Mouse (Mus musculus) MEL (cell line): ENCODE measurements around the gene S100a5. TPM values are rescaled to one million over a fixed set of nuclear protein-coding genes. Genes with fewer than 3 reads are reported as not detected.
A peak's percentile ranks its signal among the peaks of the same experiment; 100 is the strongest.

ENCODE experiments used
- DNase-seq: peaks from one replicate; pipeline ENCODE4 v3.0.0; 2011; ENCODE audit warnings: low read depth, low spot score
- H3K27ac ChIP-seq: 2 replicates; pipeline ENCODE4 v1.5.1; 2012; ENCODE audit warnings: low read depth, mild to moderate bottlenecking, control low read depth, low read length, moderate library complexity; ENCODE audit not compliant: control insufficient read depth
- H3K27me3 ChIP-seq, 2 experiments: fragments of 150-350 bp in 1 of 2; sonication (generic) in 1 of 2; 2 replicates each; pipeline ENCODE4 v1.6.1; 2012; ENCODE audit warnings: low read length in 2 of 2, mild to moderate bottlenecking in 2 of 2, improper control_type of control experiment in 1 of 2, moderate library complexity in 1 of 2; ENCODE audit not compliant: insufficient read depth in 2 of 2, control insufficient read depth in 1 of 2
- H3K36me3 ChIP-seq, 2 experiments: 2 replicates each; pipeline ENCODE4 v1.6.1; 2012 to 2014; ENCODE audit warnings: low read length in 2 of 2, improper control_type of control experiment in 1 of 2, inconsistent platforms in 1 of 2, mild to moderate bottlenecking in 1 of 2; ENCODE audit not compliant: insufficient read depth in 2 of 2, control insufficient read depth in 1 of 2
- H3K4me1 ChIP-seq, 2 experiments: fragments of 150-350 bp in 1 of 2; sonication (generic) in 1 of 2; 2 replicates each; pipeline ENCODE4 v1.6.1; 2012; ENCODE audit warnings: low read length in 2 of 2, improper control_type of control experiment in 1 of 2, mild to moderate bottlenecking in 1 of 2; ENCODE audit not compliant: insufficient read depth in 2 of 2, control insufficient read depth in 1 of 2
- H3K4me3 ChIP-seq, 2 experiments: fragments of 150-350 bp in 1 of 2; sonication (generic) in 1 of 2; 2 replicates each; pipeline ENCODE4 v1.5.1; 2012; ENCODE audit warnings: low read depth in 2 of 2, low read length in 2 of 2, mild to moderate bottlenecking in 2 of 2, moderate library complexity in 2 of 2, control low read depth in 1 of 2, improper control_type of control experiment in 1 of 2; ENCODE audit not compliant: control insufficient read depth in 1 of 2, insufficient read depth in 1 of 2
- H3K79me2 ChIP-seq: 2 replicates; pipeline ENCODE4 v1.6.1; 2012; ENCODE audit warnings: mild to moderate bottlenecking, low read length, moderate library complexity; ENCODE audit not compliant: control insufficient read depth, poor library complexity, insufficient read depth
- H3K9ac ChIP-seq: 2 replicates; pipeline ENCODE4 v1.6.1; 2012; ENCODE audit warnings: low read depth, mild to moderate bottlenecking, control low read depth, low read length, moderate library complexity; ENCODE audit not compliant: control insufficient read depth, poor library complexity, severe bottlenecking
- H3K9me3 ChIP-seq: fragments of 150-350 bp; sonication (generic); replicated peaks from 2 replicates; pipeline ENCODE4 v1.6.1; 2012; ENCODE audit warnings: mild to moderate bottlenecking, low read length, improper control_type of control experiment, moderate library complexity; ENCODE audit not compliant: insufficient read depth
- CHD1 ChIP-seq: IDR thresholded peaks from 2 replicates; pipeline ENCODE4 v1.6.1; 2012; ENCODE audit warnings: low read depth, mild to moderate bottlenecking, inconsistent platforms, low read length, improper control_type of control experiment
- CHD2 ChIP-seq: IDR thresholded peaks from 2 replicates; pipeline ENCODE4 v1.6.1; 2011; ENCODE audit warnings: low read length, improper control_type of control experiment
- CTCF ChIP-seq, 3 experiments: IDR thresholded peaks in 2 of 3; conservative IDR thresholded peaks in 1 of 3; 2 replicates each; pipeline ENCODE4 v1.5.1; 2011 to 2012; ENCODE audit warnings: low read length in 3 of 3, low read depth in 2 of 3, mild to moderate bottlenecking in 2 of 3, improper control_type of control experiment in 1 of 3, inconsistent platforms in 1 of 3, mixed read lengths in 1 of 3, moderate library complexity in 1 of 3; ENCODE audit not compliant: control insufficient read depth in 1 of 3, insufficient read depth in 1 of 3, poor library complexity in 1 of 3, severe bottlenecking in 1 of 3
- E2F4 ChIP-seq: IDR thresholded peaks from 2 replicates; pipeline ENCODE4 v1.6.1; 2011; ENCODE audit warnings: low read depth, low read length, improper control_type of control experiment, borderline replicate concordance
- ELF1 ChIP-seq: IDR thresholded peaks from 2 replicates; pipeline ENCODE4 v1.6.1; 2014; ENCODE audit warnings: low read depth, mild to moderate bottlenecking, inconsistent platforms, low read length, improper control_type of control experiment, moderate library complexity
- ETS1 ChIP-seq: IDR thresholded peaks from 2 replicates; pipeline ENCODE4 v1.6.1; 2012; ENCODE audit warnings: low read depth, mild to moderate bottlenecking, inconsistent platforms, low read length, improper control_type of control experiment, moderate library complexity
- MAFK ChIP-seq: IDR thresholded peaks from 2 replicates; pipeline ENCODE4 v1.6.1; 2011; ENCODE audit warnings: low read depth, mild to moderate bottlenecking, low read length, improper control_type of control experiment, borderline replicate concordance
- MAX ChIP-seq: IDR thresholded peaks from 2 replicates; pipeline ENCODE4 v1.6.1; 2011; ENCODE audit warnings: low read length, improper control_type of control experiment
- MAZ ChIP-seq: IDR thresholded peaks from 2 replicates; pipeline ENCODE4 v1.6.1; 2012; ENCODE audit warnings: low read depth, mild to moderate bottlenecking, inconsistent platforms, low read length, improper control_type of control experiment
- MEF2A ChIP-seq: IDR thresholded peaks from 2 replicates; pipeline ENCODE4 v1.6.1; 2014; ENCODE audit warnings: low read depth, mild to moderate bottlenecking, inconsistent platforms, low read length, improper control_type of control experiment; ENCODE audit not compliant: poor library complexity, insufficient replicate concordance, severe bottlenecking; ENCODE audit errors: extremely low read depth
- MXI1 ChIP-seq: IDR thresholded peaks from 2 replicates; pipeline ENCODE4 v1.6.1; 2011; ENCODE audit warnings: mild to moderate bottlenecking, low read depth, low read length, improper control_type of control experiment
- MYC ChIP-seq: IDR thresholded peaks from 2 replicates; pipeline ENCODE4 v1.6.1; 2011; ENCODE audit warnings: low read depth, mild to moderate bottlenecking, low read length, improper control_type of control experiment, moderate library complexity
- NELFE ChIP-seq: IDR thresholded peaks from 2 replicates; pipeline ENCODE4 v1.6.1; 2011; ENCODE audit warnings: low read depth, low read length, improper control_type of control experiment
- NRF1 ChIP-seq: IDR thresholded peaks from 2 replicates; pipeline ENCODE4 v1.6.1; 2014; ENCODE audit warnings: low read depth, mild to moderate bottlenecking, inconsistent platforms, low read length, improper control_type of control experiment, moderate library complexity; ENCODE audit not compliant: poor library complexity, insufficient read depth, severe bottlenecking
- POLR2A ChIP-seq, 2 experiments: IDR thresholded peaks; 2 replicates each; pipeline ENCODE4 v1.6.1; 2011 to 2012; ENCODE audit warnings: low read length in 2 of 2, mild to moderate bottlenecking in 2 of 2, control low read depth in 1 of 2, improper control_type of control experiment in 1 of 2, low read depth in 1 of 2, moderate library complexity in 1 of 2; ENCODE audit not compliant: control insufficient read depth in 1 of 2, insufficient read depth in 1 of 2, poor library complexity in 1 of 2
- POLR2AphosphoS2 ChIP-seq: IDR thresholded peaks from 2 replicates; pipeline ENCODE4 v1.6.1; 2011; ENCODE audit warnings: low read length, improper control_type of control experiment
- RCOR1 ChIP-seq: IDR thresholded peaks from 2 replicates; pipeline ENCODE4 v1.6.1; 2012; ENCODE audit warnings: low read depth, mild to moderate bottlenecking, inconsistent platforms, low read length, improper control_type of control experiment
- SIN3A ChIP-seq: IDR thresholded peaks from 2 replicates; pipeline ENCODE4 v1.6.1; 2012; ENCODE audit warnings: low read length, improper control_type of control experiment, inconsistent platforms
- SMC3 ChIP-seq: IDR thresholded peaks from 2 replicates; pipeline ENCODE4 v1.6.1; 2011; ENCODE audit warnings: low read depth, low read length, improper control_type of control experiment
- TAL1 ChIP-seq: IDR thresholded peaks from 2 replicates; pipeline ENCODE4 v1.6.1; 2012; ENCODE audit warnings: mild to moderate bottlenecking, inconsistent platforms, low read length, moderate library complexity, mixed read lengths
- TCF12 ChIP-seq: IDR thresholded peaks from 2 replicates; pipeline ENCODE4 v1.6.1; 2014; ENCODE audit warnings: low read depth, mild to moderate bottlenecking, inconsistent platforms, low read length, improper control_type of control experiment, moderate library complexity
- UBTF ChIP-seq: IDR thresholded peaks from 2 replicates; pipeline ENCODE4 v1.6.1; 2012; ENCODE audit warnings: low read depth, mild to moderate bottlenecking, inconsistent platforms, low read length, improper control_type of control experiment, moderate library complexity, borderline replicate concordance; ENCODE audit not compliant: insufficient read depth
- ZNF384 ChIP-seq: IDR thresholded peaks from 2 replicates; pipeline ENCODE4 v1.6.1; 2012; ENCODE audit warnings: low read depth, mild to moderate bottlenecking, inconsistent platforms, low read length, improper control_type of control experiment
- polyA plus RNA-seq, 2 experiments: library from polyadenylated mRNA; stranded (reverse) in 1 of 2; unstranded in 1 of 2; fragments of >175 nt in 1 of 2; fragments of >200 nt in 1 of 2; gene quantifications; 2 replicates each; pipeline versions ENCODE4 v1.2.1 to v1.2.4; 2012; ENCODE audit warnings: low replicate concordance in 2 of 2, low read depth in 1 of 2; ENCODE audit not compliant: insufficient read length in 2 of 2, insufficient read depth in 1 of 2, missing spikeins in 1 of 2
- total RNA-seq: library from RNA; depleted of rRNA; stranded (reverse); fragments of 300-350 nt; gene quantifications from 2 replicates; pipeline ENCODE4 v1.2.3, GENCODE M21; 2012

Gene S100a5
- total and polyA plus RNA-seq, 3 experiments = not detected

DNA sequence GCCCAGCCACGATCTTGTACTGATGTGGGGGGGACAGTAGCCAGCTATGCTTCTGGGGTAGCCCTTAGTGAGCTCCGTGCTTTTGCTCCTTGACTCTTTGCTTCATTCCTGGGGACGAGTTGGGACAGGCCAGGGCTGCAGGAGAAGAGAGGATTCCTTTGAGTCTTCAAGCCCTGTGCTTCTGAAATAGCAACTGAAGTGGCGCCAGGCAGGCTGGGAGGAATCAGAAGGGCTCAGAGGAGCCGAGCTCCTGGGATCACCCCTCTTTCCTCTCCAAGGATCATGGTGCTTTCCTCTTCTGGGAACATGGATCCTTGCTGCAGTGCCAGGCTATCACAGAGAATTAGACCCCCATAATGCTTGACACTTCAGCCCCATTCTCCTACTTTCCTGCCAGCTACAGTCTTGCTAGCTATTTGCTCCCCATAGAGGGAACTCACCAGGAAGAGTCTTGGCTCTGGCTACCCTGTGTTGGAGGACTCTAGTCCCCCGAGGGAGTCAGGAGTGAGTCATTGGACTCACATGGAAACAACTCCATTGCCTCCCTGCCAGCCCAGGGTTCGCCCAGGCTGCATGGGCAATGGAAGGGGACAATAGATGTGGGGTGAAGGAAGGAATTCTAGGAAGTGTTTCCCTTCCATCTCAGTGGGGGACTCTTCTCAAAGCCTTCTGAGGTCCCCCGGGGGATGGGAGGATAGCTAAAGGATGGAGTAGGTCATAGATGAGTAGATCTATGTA, 7.7 kb upstream of the S100a5 start:
- peaks cover 0 to 1% of the 10 kb centered on the region in 2 experiments; a peak in 1 of 4 replicates for H3K27me3 ChIP-seq
- TF ChIP-seq NRF1 = no peak
- TF ChIP-seq CHD1 = no peak
- TF ChIP-seq NELFE = no peak
- TF ChIP-seq MXI1 = no peak
- no peak for TF ChIP-seq MAFK
- TF ChIP-seq, all 39 proteins: peak for 0
- Histone ChIP-seq H3K9ac (no peak overlapping the region), H3K27ac (no peak overlapping the region), H3K36me3 (peaks cover 0 to 18% of the 10 kb centered on the region in 2 experiments; a peak in 2 of 4 replicates), H3K4me3 (no peak overlapping the region), H3K79me2 (no peaks in the 10 kb centered on the region), H3K9me3 (no peaks in the 10 kb centered on the region), H3K4me1 (peaks cover 8 to 23% of the 10 kb centered on the region in 2 experiments)
- no peak for DNase-seq

DNA sequence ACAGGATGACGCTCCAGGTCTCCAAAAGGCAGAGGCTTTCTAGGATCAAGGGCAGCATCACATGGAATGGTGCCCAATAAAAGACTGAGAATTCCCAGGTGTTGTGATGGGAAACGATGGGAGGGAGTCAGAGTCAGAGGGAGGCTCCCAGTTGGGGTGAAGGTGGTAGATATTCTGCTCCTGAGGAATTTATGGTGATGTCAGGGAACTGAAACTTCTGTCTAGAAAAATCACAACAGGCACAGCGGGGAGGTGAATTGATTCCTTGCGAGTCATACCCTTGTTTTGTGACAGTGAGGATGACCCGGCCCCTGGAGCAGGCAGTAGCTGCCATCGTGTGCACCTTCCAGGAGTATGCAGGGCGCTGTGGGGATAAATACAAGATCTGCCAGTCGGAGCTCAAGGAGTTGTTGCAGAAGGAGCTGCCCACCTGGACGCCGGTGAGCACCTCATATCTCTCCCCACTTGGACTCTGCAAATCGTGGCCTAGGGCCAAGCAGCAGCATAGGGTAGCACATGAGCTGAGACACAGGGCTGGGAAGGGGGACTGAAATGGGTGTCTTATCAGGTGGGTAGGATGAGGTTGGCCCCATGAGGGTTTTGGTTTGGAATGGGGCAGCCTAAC, 6.7 kb upstream of the S100a5 start, which contains the start of gene Gm42674:
Gene Gm42674 (plus strand): TSS at position 419 of the 625 bp plus-strand sequence.
- Histone ChIP-seq H3K9me3 (no peaks in the 10 kb centered on the region), H3K4me3 (no peak within 1 kb of the TSS), H3K79me2 (no peaks in the 10 kb centered on the region), H3K36me3 (peaks cover 0 to 19% of the 10 kb centered on the region in 2 experiments; a peak in 2 of 4 replicates), H3K27me3 (peaks cover 0 to 1% of the 10 kb centered on the region in 2 experiments; a peak in 1 of 4 replicates), H3K27ac (no peak within 1 kb of the TSS), H3K4me1 (peaks cover 8 to 23% of the 10 kb centered on the region in 2 experiments), H3K9ac (no peak within 1 kb of the TSS)
- no peak for TF ChIP-seq SIN3A
- TF ChIP-seq MAX = no peak
- no peak for TF ChIP-seq UBTF
- TF ChIP-seq MYC = no peak
- DNase-seq = no peak

DNA sequence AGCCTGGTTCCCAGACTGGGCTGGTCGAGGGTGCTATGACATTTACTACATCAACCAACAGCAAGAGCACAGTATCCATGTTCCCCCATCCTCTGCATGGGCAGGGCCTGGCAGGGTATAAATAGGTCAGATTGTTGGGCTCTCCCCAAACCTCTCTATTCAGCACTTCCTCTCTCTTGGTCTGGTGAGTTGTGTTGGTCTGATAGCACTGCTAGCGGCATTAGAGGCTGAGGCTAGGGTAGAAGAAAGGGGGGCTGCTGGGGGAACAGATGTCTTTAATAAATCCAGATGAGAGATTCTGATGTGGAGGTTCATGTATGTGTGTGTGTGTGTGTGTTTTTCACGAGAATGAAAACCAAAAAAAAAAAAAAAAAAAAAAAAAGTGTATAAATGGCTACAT, 4.7 kb upstream of the S100a5 start, which contains the start of gene S100a4:
Gene S100a4 (plus strand): TSS at position 149 of the 400 bp plus-strand sequence.
- Histone ChIP-seq H3K27me3 (no peaks in the 10 kb centered on the region), H3K9ac (peak within 1 kb of the TSS; percentile 6), H3K79me2 (no peaks in the 10 kb centered on the region), H3K9me3 (no peaks in the 10 kb centered on the region), H3K27ac (peak within 1 kb of the TSS; percentile 56), H3K36me3 (peaks cover 0 to 19% of the 10 kb centered on the region in 2 experiments; a peak in 2 of 4 replicates), H3K4me1 (peaks cover 8 to 25% of the 10 kb centered on the region in 2 experiments), H3K4me3 (no peak within 1 kb of the TSS)
- peak; percentile 83 for DNase-seq
- TF ChIP-seq SMC3 (no peak), MAX (no peak), MAFK (peak; percentile 43; the same call in 1 of the 2 replicates), SIN3A (no peak), TCF12 (peak; percentile 78), ELF1 (no peak), MAZ (peak; percentile 55; the same call in 1 of the 2 replicates), POLR2AphosphoS2 (no peak), MEF2A (peak; percentile 49; the same call in 1 of the 2 replicates), CTCF (IDR thresholded peaks at IDR 0.05 in 2 of 3, conservative IDR thresholded peaks at IDR 0.05 in 1 of 3; ENCODE audit: control insufficient read depth in 1 of 3, insufficient read depth in 1 of 3, low read depth in 2 of 3, low read length in 3 of 3, poor library complexity in 1 of 3, severe bottlenecking in 1 of 3) (no peak), ETS1 (peak; percentile 69; the same call in 1 of the 2 replicates), POLR2A (IDR thresholded peaks at IDR 0.05; ENCODE audit: control insufficient read depth in 1 of 2, insufficient read depth in 1 of 2, low read depth in 1 of 2, low read length in 2 of 2, poor library complexity in 1 of 2) (no peak), ZNF384 (peak; percentile 79; the same call in 1 of the 2 replicates), E2F4 (no peak), UBTF (no peak), RCOR1 (peak; percentile 48; the same call in 1 of the 2 replicates), TAL1 (peak; percentile 46; the same call in 1 of the 2 replicates), CHD2 (no peak)
